Mouse (Mus musculus): ENCODE data around the gene Gca. TPM values are rescaled to one million over a fixed set of nuclear protein-coding genes. Genes with fewer than 3 reads are reported as not detected.
"Not testable (repeated sequence)": the region's sequence is repeated elsewhere in the genome, so short reads cannot be mapped to it uniquely, and the experiment has no call there.

The Gca gene
- polyA plus RNA-seq, 2 experiments from 2014 or later = 1.5 to 2.1 TPM

DNA sequence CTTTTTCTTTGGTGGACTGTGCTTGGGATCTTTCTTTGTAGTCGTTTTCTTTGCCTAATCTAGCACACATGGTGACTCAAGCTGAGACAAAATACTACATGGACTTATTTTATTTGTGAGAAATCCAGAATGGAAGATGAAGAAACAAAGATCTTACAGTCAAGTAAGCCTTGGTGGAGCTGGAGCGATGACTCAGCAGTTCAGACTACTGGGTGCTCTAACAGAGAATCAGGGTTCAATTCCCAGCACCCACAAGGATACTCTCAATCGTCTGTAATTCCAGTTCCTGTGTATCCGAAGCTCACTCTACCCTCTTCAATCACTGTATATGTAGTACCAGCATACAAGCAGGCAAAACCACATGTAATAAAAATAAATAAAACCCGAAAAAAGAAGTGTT lies 6.2 kb downstream of the Gca start:
- no peak for ATAC-seq

- ATAC-seq = no peak
Observed at GRCm38 (mm10) chr2:62670767-62671166, 6.7 kb downstream of the Gca start.

GRCm38 (mm10) chr2:62672788-62673187 lies 8.7 kb downstream of the Gca start:
- ATAC-seq = no peak

DNA sequence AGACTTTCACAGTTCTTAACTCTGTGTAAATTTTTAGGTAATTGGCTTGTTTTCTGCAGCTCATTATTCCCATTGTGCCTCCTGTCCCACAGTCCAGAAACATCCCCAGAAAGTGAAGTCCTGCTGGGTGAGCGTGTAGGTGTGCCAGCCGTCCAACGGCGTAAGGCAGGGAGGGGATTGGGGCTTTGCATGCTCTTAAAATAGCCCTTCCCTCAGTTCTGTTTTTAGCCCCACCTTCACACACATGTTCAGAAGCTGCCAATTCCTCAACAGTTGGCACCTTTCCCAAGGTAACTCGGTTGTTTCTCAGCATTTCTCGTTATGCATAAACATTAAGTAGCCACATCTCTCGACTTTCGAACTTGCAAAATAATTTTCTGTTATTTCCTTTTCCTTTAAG lies 17.6 kb downstream of the Gca start:
- ATAC-seq = no peak

GRCm38 (mm10) chr2:62684989-62685595 lies 21.0 kb downstream of the Gca start:
- ATAC-seq = no peak

- no peak for ATAC-seq
Observed at GRCm38 (mm10) chr2:62685934-62686333, 21.8 kb downstream of the Gca start.

DNA sequence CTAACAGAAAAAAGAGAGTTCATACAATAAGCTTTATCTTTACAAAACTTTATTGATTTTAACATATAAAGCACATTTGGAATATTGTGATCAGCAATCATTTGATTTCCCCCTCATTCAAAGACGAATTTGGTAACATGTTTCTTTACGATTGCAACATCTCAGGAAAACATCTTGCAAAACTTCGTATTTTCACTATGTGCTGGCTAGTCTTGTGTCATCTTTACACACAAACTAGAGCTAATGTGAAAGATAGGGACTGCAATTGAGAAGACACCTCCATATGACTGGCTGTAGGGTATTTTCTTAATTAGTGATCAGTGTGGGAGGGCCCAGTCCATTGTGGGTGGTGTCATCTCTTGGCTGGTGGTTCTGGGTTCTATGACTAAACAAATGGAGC lies 42.2 kb downstream of the Gca start:
- no peak for ATAC-seq

- ATAC-seq = no peak
Observed at GRCm38 (mm10) chr2:62709633-62710032, 45.5 kb downstream of the Gca start.

DNA sequence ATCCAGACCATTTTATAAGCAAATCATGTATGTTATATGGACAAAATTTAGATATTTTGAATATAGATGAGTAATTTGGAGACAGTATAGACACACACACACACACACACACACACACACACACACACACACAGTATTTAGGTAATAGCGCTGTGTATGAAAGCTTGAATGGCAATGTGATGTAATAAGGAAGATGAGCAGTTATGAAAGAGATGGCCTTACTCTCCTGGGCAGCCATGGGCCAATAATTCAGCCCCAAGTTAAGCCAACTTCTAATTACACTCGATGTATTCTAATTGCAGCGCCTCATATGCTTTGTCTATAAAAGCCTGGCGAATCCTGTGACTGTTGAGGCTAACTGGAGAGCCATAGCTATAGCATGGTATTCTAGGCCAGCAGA lies 50.3 kb downstream of the Gca start:
- not testable (repeated sequence) for ATAC-seq

DNA sequence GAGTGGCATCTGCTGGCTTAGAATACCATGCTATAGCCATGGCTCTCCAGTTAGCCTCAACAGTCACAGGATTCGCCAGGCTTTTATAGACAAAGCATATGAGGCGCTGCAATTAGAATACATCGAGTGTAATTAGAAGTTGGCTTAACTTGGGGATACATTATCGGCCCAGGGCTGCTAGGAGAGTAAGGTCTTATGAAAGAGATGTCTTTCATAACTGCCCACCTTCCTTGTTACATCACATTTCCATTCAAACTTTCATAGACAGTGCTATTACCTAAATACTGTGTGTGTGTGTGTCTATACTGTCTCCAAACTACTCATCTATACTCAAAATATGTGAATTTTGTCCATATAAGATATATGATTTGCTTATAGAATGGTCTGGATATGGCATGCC lies 51.2 kb downstream of the Gca start:
- no peak for ATAC-seq

- no peak for ATAC-seq
Observed at GRCm38 (mm10) chr2:62717270-62717669, 53.2 kb downstream of the Gca start.

- ATAC-seq = no peak
Observed at GRCm38 (mm10) chr2:62718411-62718810, 54.3 kb downstream of the Gca start.

GRCm38 (mm10) chr2:62725946-62726345 lies 61.9 kb downstream of the Gca start:
- no peak for ATAC-seq

- ATAC-seq = no peak
Observed at GRCm38 (mm10) chr2:62727732-62728131, 63.6 kb downstream of the Gca start.

DNA sequence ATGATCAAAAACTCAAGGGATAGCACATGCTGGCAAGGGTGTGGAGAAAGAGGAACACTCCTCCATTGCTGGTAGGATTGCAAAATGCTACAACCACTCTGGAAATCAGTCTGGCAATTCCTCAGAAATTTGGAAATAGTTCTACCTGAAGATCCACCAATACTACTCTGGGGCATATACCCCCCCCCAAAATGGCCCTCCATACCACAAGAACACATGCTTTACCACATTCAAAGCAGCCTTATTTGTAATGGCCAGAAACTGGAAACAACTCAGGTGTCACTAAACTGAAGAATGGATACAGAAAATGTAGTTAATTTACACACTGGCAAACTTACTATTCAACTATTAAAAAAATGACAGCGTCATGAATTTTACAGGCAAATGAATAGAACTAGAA lies 66.6 kb downstream of the Gca start:
- ATAC-seq = no peak

- ATAC-seq = no peak
Observed at GRCm38 (mm10) chr2:62743098-62743497, 79.0 kb downstream of the Gca start.

Other genes with a start within 250 kb of the Gca start
- not detected for gene Gcg, start 180.6 kb upstream of the Gca start, polyA plus RNA-seq (2017; shearing (Covaris generic))
- gene Fap, start 90.2 kb upstream of the Gca start, polyA plus RNA-seq (2017; shearing (Covaris generic)) = under 1 TPM in 1 of 2 experiments, not detected in 1; 0.24 TPM
- 10 to 100 TPM; 25.1 to 32.1 TPM for gene Ifih1, start 18.0 kb upstream of the Gca start, polyA plus RNA-seq (2017; shearing (Covaris generic))

Measured in activated CD4-positive, CD25-positive, alpha-beta regulatory T cell, adult 4 months (primary cell).